Mouse (Mus musculus): ENCODE measurements around the gene Phf21a.

DNA sequence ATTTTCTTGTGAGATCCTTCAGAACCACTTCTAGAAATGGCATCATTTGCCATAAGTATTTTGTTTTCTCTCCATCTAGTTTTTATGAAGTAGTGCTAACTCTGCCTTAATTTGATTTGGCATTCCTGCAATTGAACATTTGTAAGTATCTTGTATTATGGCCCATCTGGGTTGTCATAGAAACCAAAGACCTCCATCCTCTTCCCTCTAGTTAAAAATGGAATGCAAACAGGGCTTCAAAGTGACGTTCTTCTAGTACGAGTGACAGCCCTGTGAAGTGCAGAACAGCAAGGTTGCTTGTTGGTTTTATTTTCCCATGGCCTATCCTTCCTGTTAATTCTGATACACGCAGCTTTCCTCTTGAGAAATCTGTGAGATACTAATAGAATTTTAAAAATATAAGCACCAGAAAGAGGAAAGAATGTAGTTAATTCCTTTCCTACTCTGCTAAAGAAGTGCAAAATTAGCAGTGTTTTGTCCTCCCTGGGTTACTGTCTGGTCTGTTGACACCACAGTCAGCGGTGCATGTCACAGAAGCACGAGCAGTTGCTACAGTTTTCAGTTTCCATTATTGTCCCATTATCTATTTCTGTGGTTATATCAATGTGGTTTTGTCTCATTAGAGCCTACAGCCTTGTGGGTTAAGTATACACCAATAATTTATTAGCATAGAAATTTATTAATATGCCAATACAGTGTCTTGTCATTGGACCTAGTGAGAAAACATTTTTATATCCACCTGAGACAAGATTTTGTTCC lies 209.1 kb downstream of the Phf21a start:
- no peak for TF ChIP-seq POLR2A (IDR thresholded peaks at IDR 0.05; ENCODE audit: borderline replicate concordance, extremely low read depth, insufficient read depth, insufficient read length, poor library complexity, severe bottlenecking)
- no peak for TF ChIP-seq CTCF (IDR thresholded peaks at IDR 0.05; ENCODE audit: borderline replicate concordance, extremely low read depth, insufficient read depth, insufficient read length)
